Mouse (Mus musculus) layer of hippocampus, postnatal 25 days (tissue): ENCODE results near the gene Cfb. TPM values are rescaled to one million over a fixed set of nuclear protein-coding genes. Genes with fewer than 3 reads are reported as not detected.

ENCODE experiments used
- DNase-seq, 2 experiments: peaks; one replicate each; pipeline ENCODE4 v3.0.0; 2022; ENCODE audit warnings: mixed read lengths in 2 of 2, low spot score in 1 of 2; ENCODE audit errors: extremely low spot score in 1 of 2
- total RNA-seq, 2 experiments: library from RNA; stranded (reverse); gene quantifications; 2 replicates each; pipeline ENCODE4 v1.2.3; 2021

The Cfb gene
- total RNA-seq, 2 experiments from 2014 or later = 0.17 TPM; not detected in 1

- DNase-seq = no peak
Measured at GRCm38 (mm10) chr17:34885615-34886014, 23.3 kb upstream of the Cfb start.

GRCm38 (mm10) chr17:34884704-34885103 lies 22.4 kb upstream of the Cfb start:
- DNase-seq = no peak

DNA sequence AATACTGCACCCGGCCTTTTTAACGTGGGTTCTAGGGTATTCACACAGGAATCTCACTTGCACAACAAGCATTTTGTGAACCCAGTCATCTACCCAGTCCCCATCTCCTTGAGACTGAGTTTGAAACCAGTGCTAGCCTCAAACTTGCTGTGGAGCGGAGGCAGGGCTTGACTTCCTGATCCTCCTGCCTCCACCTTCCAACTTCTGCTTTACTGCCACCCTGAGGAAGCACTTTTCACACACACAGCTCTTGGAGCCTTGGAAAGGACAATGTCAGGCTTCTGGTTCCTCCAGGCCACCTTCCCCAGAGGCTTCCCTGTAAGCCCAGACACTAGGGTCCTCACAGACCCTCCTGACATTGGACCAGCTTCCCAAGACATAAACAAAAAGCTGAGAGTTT lies 21.0 kb upstream of the Cfb start:
- DNase-seq = no peak

DNA sequence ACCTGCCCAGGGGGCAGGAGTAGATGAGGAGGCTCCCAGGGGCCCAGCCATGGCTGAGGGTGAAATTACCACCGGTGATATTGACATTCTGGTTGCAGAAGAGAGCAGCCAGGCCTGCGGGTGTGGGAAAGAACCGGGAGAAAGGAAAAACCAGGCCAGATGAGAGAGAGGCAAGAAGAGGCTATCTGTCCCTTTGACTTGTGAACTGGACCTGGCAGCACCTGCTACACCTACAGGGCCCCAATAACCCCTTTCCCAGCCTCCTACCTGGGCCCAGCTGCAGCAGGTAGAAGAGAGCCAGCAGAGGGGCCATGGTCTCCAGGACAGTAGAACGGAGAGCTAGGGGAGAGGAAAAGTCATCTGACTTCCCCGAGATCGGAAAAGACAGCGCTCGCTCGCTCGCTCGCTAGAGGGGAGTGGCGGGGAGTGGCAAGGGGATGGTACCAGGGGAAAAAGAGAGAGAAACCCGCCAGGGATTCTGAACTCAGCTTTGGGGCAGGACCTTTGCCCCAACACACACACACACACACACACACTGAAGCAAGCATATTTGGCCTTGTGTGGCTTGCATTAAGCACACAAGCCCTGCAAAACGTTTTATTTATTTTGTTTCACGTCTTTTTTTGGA lies 19.5 kb upstream of the Cfb start, which contains the start of gene Gm20547:
Gm20547 (minus strand) TSS at position 360 of the 628 bp plus-strand sequence.
- no peak for DNase-seq

GRCm38 (mm10) chr17:34881166-34881565 lies 18.8 kb upstream of the Cfb start:
- no peak for DNase-seq

DNA sequence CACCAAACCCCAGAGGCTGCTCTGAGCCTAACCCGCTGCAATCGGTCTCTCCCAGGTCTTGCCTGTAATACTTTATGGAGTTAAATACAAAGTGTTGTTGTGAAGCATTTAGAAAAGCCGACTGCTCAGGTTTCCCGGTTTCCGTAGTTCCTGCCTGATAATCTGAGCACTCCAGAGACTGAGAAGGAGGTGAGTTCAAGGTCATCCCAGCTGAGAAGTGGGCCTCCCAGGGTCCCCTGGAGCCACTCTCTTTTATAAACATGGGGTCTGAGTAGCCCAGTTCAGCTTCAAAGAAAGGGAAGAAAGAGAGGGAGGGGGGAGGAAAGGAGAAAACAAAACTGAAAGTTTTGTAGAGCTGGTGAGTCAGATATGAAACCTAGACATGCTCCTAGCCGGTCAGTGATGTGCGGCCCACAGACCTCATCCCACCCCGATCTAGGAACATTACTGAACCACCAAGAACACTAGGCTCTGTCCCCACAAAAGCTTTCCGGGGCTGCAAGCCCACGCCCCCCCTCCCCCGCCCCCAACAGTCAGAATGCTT lies 17.1 kb upstream of the Cfb start, which contains the start of gene Zbtb12:
Zbtb12 (plus strand) TSS at position 148 of the 544 bp plus-strand sequence.
- no peak for DNase-seq

DNA sequence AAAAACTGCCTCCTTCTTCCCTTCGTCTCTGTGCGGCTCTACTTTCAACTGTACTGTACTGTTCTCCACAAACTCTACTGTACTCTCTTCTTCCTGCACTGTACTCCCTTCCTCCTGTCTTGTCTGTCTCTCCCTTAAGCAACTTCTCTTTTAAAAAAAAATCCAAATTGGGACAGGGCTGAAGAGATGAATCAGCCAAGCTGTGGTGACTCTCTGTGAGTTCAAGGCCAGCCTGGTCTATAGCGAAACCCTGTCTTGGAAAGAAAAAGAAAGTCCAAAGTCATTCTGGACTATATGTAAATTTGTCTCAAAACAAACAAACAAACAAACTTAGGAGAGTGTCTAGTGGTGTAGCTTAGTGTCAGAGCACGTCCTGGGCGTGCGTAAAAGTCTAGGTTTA lies 12.0 kb upstream of the Cfb start:
- no peak for DNase-seq

- no peak for DNase-seq
Measured at GRCm38 (mm10) chr17:34865981-34866380, 3.7 kb upstream of the Cfb start.

- DNase-seq = no peak
Measured at GRCm38 (mm10) chr17:34861704-34862415, 458 bp downstream of the Cfb start.

DNA sequence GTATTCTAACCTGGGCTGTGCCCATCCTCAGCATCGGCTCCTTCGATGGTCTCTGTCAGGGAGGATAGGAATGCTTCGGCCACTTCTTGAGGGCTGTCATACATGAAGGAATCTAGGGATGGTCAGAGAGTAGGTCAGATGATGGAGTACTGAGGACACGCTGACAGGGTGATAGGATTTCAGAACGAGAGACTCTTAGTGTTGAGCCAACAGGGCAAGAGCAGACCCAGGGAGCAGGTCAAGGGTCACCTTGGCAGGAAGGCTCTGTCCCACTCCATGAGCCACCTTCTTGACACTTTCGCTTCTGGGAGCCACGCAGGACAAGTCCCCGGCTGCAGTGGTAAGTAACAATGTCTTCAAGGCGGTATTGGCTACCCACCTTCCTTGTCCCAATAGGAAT lies 1.8 kb downstream of the Cfb start:
- no peak for DNase-seq

DNA sequence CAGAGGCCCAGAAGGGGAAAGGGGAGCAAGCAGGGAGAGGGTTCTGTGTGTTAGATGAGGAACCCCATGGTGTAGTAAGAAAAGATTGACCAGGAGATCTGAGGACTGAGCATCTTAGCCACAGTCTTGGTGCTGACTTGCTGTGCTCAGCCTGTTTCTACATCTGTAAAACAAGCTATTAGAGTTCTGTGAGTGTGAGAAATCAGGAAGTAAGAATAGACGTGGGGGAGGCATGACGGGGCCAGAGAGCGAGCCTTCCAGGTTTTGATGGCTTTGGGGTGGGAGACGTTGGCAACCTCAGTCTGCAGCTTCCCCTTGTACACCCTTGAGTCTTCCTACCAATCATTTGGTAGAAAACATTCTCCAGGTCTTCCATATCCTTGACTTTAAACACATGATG lies 3.6 kb downstream of the Cfb start:
- no peak for DNase-seq

DNA sequence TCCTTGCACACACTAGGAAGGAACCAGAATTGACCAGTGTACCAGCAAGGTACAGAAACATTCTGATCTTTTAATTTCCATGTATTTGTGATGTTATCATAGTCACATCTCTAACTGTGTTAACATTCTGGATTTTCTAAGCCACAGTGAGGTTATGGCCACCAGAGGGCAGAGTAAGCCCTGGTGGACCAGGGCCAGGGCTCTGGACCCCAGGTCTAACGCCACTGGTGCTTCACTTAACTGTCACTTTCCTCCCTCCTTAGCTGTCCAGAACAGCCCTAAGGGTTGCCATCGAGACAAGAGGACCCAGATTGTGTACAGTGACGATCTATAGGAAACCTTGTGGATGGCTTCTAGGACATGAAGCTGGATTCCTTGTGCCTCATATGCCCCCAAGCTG lies 6.5 kb downstream of the Cfb start:
- peak in 1 of 2 experiments; percentile 60 for DNase-seq

- DNase-seq = no peak
Measured at GRCm38 (mm10) chr17:34854761-34855160, 7.6 kb downstream of the Cfb start.

DNA sequence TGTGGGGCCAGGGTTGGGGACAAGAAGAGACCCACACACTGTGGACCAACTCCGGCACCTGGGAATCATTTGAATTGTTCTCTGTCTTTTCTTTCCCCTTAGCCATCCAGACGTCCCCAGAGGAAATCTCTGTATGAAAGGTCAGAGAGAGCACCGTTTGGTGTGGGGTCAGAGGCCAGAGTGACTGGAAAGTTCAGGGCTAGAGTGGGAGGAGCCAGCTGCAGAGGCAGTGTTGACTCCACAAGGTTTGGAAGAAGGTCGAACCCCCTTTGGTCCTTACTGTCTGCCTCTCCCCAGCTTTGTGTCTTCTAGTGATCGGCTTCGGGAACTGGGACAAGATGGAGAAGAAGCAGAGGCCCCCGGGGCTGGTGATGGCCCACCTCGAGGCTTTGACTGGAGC lies 8.8 kb downstream of the Cfb start:
- DNase-seq = no peak

GRCm38 (mm10) chr17:34850517-34851125 lies 11.7 kb downstream of the Cfb start:
- DNase-seq = no peak

GRCm38 (mm10) chr17:34849722-34850516 lies 12.4 kb downstream of the Cfb start, which contains the start of the genes Skiv2l and Nelfe:
Gene Skiv2l, minus strand, starts transcription at chr17:34850210.
Gene Nelfe, plus strand, starts transcription at chr17:34850391.
- DNase-seq = peak; percentile 92 to 94

DNA sequence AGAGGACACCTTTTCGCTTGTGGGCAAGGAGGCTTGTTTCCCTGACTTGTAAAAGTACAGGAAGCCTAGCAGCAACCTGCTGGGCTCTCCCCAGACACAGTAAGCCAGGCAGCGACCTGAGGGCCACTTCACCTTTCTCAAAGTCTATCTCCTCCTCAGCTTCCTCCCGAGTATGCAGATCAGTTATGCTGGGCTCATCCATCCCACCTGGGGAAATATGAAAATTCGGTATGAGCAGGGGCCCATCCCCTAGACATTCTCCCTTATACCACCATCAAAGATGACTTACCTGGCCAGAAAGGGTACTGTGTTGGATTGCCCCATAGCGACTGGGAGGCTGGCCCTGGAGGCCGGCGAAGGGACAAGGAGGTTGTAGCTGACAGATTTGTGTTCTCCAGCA lies 14.7 kb downstream of the Cfb start:
- no peak for DNase-seq

GRCm38 (mm10) chr17:34847192-34847591 lies 15.1 kb downstream of the Cfb start:
- DNase-seq = no peak

- no peak for DNase-seq
Measured at GRCm38 (mm10) chr17:34844884-34845283, 17.4 kb downstream of the Cfb start.

- no peak for DNase-seq
Measured at GRCm38 (mm10) chr17:34840736-34841307, 21.5 kb downstream of the Cfb start.
